Mouse (Mus musculus): Measurements from ENCODE around the gene Agl. TPM values are rescaled to one million over a fixed set of nuclear protein-coding genes. Genes with fewer than 3 reads are reported as not detected.
A peak's percentile ranks its signal among the peaks of the same experiment; 100 is the strongest.
"Not testable (repeated sequence)": the region's sequence is repeated elsewhere in the genome, so short reads cannot be mapped to it uniquely, and the experiment has no call there.

Gene Agl
- polyA plus RNA-seq, 1 experiment from 2014 or later = 17.4 TPM

GRCm38 (mm10) chr3:116784811-116785210 is 23.2 kb downstream of the Agl start:
- Histone ChIP-seq H3K27ac (replicated peaks; ENCODE audit: low read depth, low read length) (no peak overlapping the region), H3K9ac (replicated peaks; ENCODE audit: low read length) (no peak overlapping the region), H3K9me3 (ENCODE audit: control insufficient read depth, low read length) (no peaks in the 10 kb centered on the region), H3K4me1 (ENCODE audit: control insufficient read depth, insufficient read depth, low read length) (no peaks in the 10 kb centered on the region), H3K4me2 (ENCODE audit: low read length) (no peak overlapping the region), H3K27me3 (ENCODE audit: control insufficient read depth, insufficient read depth, low read length) (no peaks in the 10 kb centered on the region), H3K36me3 (ENCODE audit: control insufficient read depth, insufficient read depth, low read length) (peaks cover 73% of the 10 kb centered on the region), H3K4me3 (replicated peaks; ENCODE audit: low read depth, low read length) (no peak overlapping the region)
- no peak for ATAC-seq (ENCODE audit: low FRiP score, low TSS enrichment)
- WGBS = 93% methylated on average over 8 of the region's 8 CpGs
- DNase-seq = no peak

- Histone ChIP-seq H3K36me3 (ENCODE audit: control insufficient read depth, insufficient read depth, low read length) (peaks cover 75% of the 10 kb centered on the region), H3K9ac (replicated peaks; ENCODE audit: low read length) (no peak overlapping the region), H3K27me3 (ENCODE audit: control insufficient read depth, insufficient read depth, low read length) (no peaks in the 10 kb centered on the region), H3K27ac (replicated peaks; ENCODE audit: low read depth, low read length) (no peak overlapping the region), H3K4me2 (ENCODE audit: low read length) (no peak overlapping the region), H3K4me3 (replicated peaks; ENCODE audit: low read depth, low read length) (no peak overlapping the region), H3K4me1 (ENCODE audit: control insufficient read depth, insufficient read depth, low read length) (no peaks in the 10 kb centered on the region), H3K9me3 (ENCODE audit: control insufficient read depth, low read length) (no peaks in the 10 kb centered on the region)
- WGBS = 94% methylated on average over 12 of the region's 12 CpGs
- no peak for ATAC-seq (ENCODE audit: low FRiP score, low TSS enrichment)
- DNase-seq = no peak
These were observed 23.7 kb downstream of the Agl start for GRCm38 (mm10) chr3:116784290-116784689.

GRCm38 (mm10) chr3:116776961-116777360 is 31.0 kb downstream of the Agl start:
- no peaks in the 10 kb centered on the region for H3K27me3 ChIP-seq (ENCODE audit: control insufficient read depth, insufficient read depth, low read length)
- no peak for DNase-seq
- H3K4me1 ChIP-seq (ENCODE audit: control insufficient read depth, insufficient read depth, low read length) = no peaks in the 10 kb centered on the region
- no peak overlapping the region for H3K4me3 ChIP-seq (replicated peaks; ENCODE audit: low read depth, low read length)
- no peak overlapping the region for H3K27ac ChIP-seq (replicated peaks; ENCODE audit: low read depth, low read length)
- no peaks in the 10 kb centered on the region for H3K9me3 ChIP-seq (ENCODE audit: control insufficient read depth, low read length)
- ATAC-seq (ENCODE audit: low FRiP score, low TSS enrichment) = no peak
- H3K4me2 ChIP-seq (ENCODE audit: low read length) = no peak overlapping the region
- 92% methylated on average over 2 of the region's 2 CpGs for WGBS
- H3K9ac ChIP-seq (replicated peaks; ENCODE audit: low read length) = no peak overlapping the region
- peaks cover 80% of the 10 kb centered on the region for H3K36me3 ChIP-seq (ENCODE audit: control insufficient read depth, insufficient read depth, low read length)

GRCm38 (mm10) chr3:116773836-116774235 is 34.1 kb downstream of the Agl start:
- WGBS = 89% methylated on average over 12 of the region's 12 CpGs
- H3K4me2 ChIP-seq (ENCODE audit: low read length) = no peak overlapping the region
- no peak for ATAC-seq (ENCODE audit: low FRiP score, low TSS enrichment)

GRCm38 (mm10) chr3:116771597-116771996 is 36.4 kb downstream of the Agl start:
- ATAC-seq (ENCODE audit: low FRiP score, low TSS enrichment) = no peak
- H3K27ac ChIP-seq (replicated peaks; ENCODE audit: low read depth, low read length) = no peak overlapping the region
- H3K9me3 ChIP-seq (ENCODE audit: control insufficient read depth, low read length) = no peaks in the 10 kb centered on the region
- peak; percentile 22 for DNase-seq
- H3K9ac ChIP-seq (replicated peaks; ENCODE audit: low read length) = no peak overlapping the region
- no peak overlapping the region for H3K4me2 ChIP-seq (ENCODE audit: low read length)
- WGBS = 87% methylated on average over 2 of the region's 2 CpGs
- peaks cover 66% of the 10 kb centered on the region for H3K36me3 ChIP-seq (ENCODE audit: control insufficient read depth, insufficient read depth, low read length)
- H3K4me3 ChIP-seq (replicated peaks; ENCODE audit: low read depth, low read length) = no peak overlapping the region
- H3K27me3 ChIP-seq (ENCODE audit: control insufficient read depth, insufficient read depth, low read length) = no peaks in the 10 kb centered on the region
- no peaks in the 10 kb centered on the region for H3K4me1 ChIP-seq (ENCODE audit: control insufficient read depth, insufficient read depth, low read length)

More at GRCm38 (mm10) chr3:116773836-116774235, 34.1 kb downstream of the Agl start:
- Histone ChIP-seq H3K27me3 (ENCODE audit: control insufficient read depth, insufficient read depth, low read length) (no peaks in the 10 kb centered on the region), H3K27ac (replicated peaks; ENCODE audit: low read depth, low read length) (no peak overlapping the region), H3K9me3 (ENCODE audit: control insufficient read depth, low read length) (no peaks in the 10 kb centered on the region), H3K9ac (replicated peaks; ENCODE audit: low read length) (no peak overlapping the region), H3K4me3 (replicated peaks; ENCODE audit: low read depth, low read length) (no peak overlapping the region), H3K36me3 (ENCODE audit: control insufficient read depth, insufficient read depth, low read length) (peaks cover 79% of the 10 kb centered on the region), H3K4me1 (ENCODE audit: control insufficient read depth, insufficient read depth, low read length) (no peaks in the 10 kb centered on the region)
- DNase-seq = no peak

- peak; percentile 9 for DNase-seq
- not testable (repeated sequence) for H3K9ac ChIP-seq (replicated peaks; ENCODE audit: low read length); H3K9me3 ChIP-seq (ENCODE audit: control insufficient read depth, low read length); ATAC-seq (ENCODE audit: low FRiP score, low TSS enrichment); H3K4me3 ChIP-seq (replicated peaks; ENCODE audit: low read depth, low read length); H3K27me3 ChIP-seq (ENCODE audit: control insufficient read depth, insufficient read depth, low read length); H3K4me2 ChIP-seq (ENCODE audit: low read length); H3K4me1 ChIP-seq (ENCODE audit: control insufficient read depth, insufficient read depth, low read length); H3K27ac ChIP-seq (replicated peaks; ENCODE audit: low read depth, low read length)
- peaks cover 40% of the 10 kb centered on the region for H3K36me3 ChIP-seq (ENCODE audit: control insufficient read depth, insufficient read depth, low read length)
- 92% methylated on average over 7 of the region's 7 CpGs for WGBS
These were observed 41.0 kb downstream of the Agl start for GRCm38 (mm10) chr3:116766963-116767362.

- Histone ChIP-seq H3K9me3 (ENCODE audit: control insufficient read depth, low read length) (no peaks in the 10 kb centered on the region), H3K4me3 (replicated peaks; ENCODE audit: low read depth, low read length) (no peak overlapping the region), H3K4me2 (ENCODE audit: low read length) (no peak overlapping the region), H3K27ac (replicated peaks; ENCODE audit: low read depth, low read length) (no peak overlapping the region), H3K9ac (replicated peaks; ENCODE audit: low read length) (no peak overlapping the region), H3K36me3 (ENCODE audit: control insufficient read depth, insufficient read depth, low read length) (peaks cover 56% of the 10 kb centered on the region), H3K4me1 (ENCODE audit: control insufficient read depth, insufficient read depth, low read length) (no peaks in the 10 kb centered on the region), H3K27me3 (ENCODE audit: control insufficient read depth, insufficient read depth, low read length) (no peaks in the 10 kb centered on the region)
- DNase-seq = no peak
- no peak for ATAC-seq (ENCODE audit: low FRiP score, low TSS enrichment)
- WGBS = 91% methylated on average over 8 of the region's 8 CpGs
These were observed 55.1 kb downstream of the Agl start for GRCm38 (mm10) chr3:116752818-116753217.

GRCm38 (mm10) chr3:116751191-116751860 is 56.6 kb downstream of the Agl start:
- H3K36me3 ChIP-seq (ENCODE audit: control insufficient read depth, insufficient read depth, low read length) = peaks cover 42% of the 10 kb centered on the region
- peak; percentile 75 for DNase-seq
- WGBS = 84% methylated on average over 4 of the region's 4 CpGs

GRCm38 (mm10) chr3:116748391-116749170 is 59.4 kb downstream of the Agl start:
- no peak overlapping the region for H3K9ac ChIP-seq (replicated peaks; ENCODE audit: low read length)
- peaks cover 39% of the 10 kb centered on the region for H3K36me3 ChIP-seq (ENCODE audit: control insufficient read depth, insufficient read depth, low read length)
- H3K27ac ChIP-seq (replicated peaks; ENCODE audit: low read depth, low read length) = no peak overlapping the region
- H3K4me2 ChIP-seq (ENCODE audit: low read length) = no peak overlapping the region
- peak; percentile 53; the same call in 1 of the 2 replicates for ATAC-seq (ENCODE audit: low FRiP score, low TSS enrichment)
- no peaks in the 10 kb centered on the region for H3K4me1 ChIP-seq (ENCODE audit: control insufficient read depth, insufficient read depth, low read length)
- peak; percentile 74 for DNase-seq
- no peak overlapping the region for H3K4me3 ChIP-seq (replicated peaks; ENCODE audit: low read depth, low read length)
- WGBS = 55% methylated on average over 8 of the region's 8 CpGs
- H3K9me3 ChIP-seq (ENCODE audit: control insufficient read depth, low read length) = no peaks in the 10 kb centered on the region
- H3K27me3 ChIP-seq (ENCODE audit: control insufficient read depth, insufficient read depth, low read length) = no peaks in the 10 kb centered on the region

More at GRCm38 (mm10) chr3:116751191-116751860, 56.6 kb downstream of the Agl start:
- no peaks in the 10 kb centered on the region for H3K4me1 ChIP-seq (ENCODE audit: control insufficient read depth, insufficient read depth, low read length)
- H3K27ac ChIP-seq (replicated peaks; ENCODE audit: low read depth, low read length) = no peak overlapping the region
- H3K9ac ChIP-seq (replicated peaks; ENCODE audit: low read length) = no peak overlapping the region
- H3K4me2 ChIP-seq (ENCODE audit: low read length) = no peak overlapping the region
- no peaks in the 10 kb centered on the region for H3K9me3 ChIP-seq (ENCODE audit: control insufficient read depth, low read length)
- H3K27me3 ChIP-seq (ENCODE audit: control insufficient read depth, insufficient read depth, low read length) = no peaks in the 10 kb centered on the region
- ATAC-seq (ENCODE audit: low FRiP score, low TSS enrichment) = no peak
- H3K4me3 ChIP-seq (replicated peaks; ENCODE audit: low read depth, low read length) = no peak overlapping the region
